Mouse (Mus musculus) hindbrain, postnatal 0 days (tissue): ENCODE data around the gene Nepro. TPM values are rescaled to one million over a fixed set of nuclear protein-coding genes. Genes with fewer than 3 reads are reported as not detected.

Experiments
- ATAC-seq: fragments of 200-750 bp; cut with Nextera tagmentation; 2 replicates; pipeline ENCODE4 v1.8.0; 2017; ENCODE audit warnings: mild to moderate bottlenecking, moderate TSS enrichment, moderate library complexity
- DNase-seq: peaks from one replicate; pipeline ENCODE4 v3.0.0-alpha.2; 2015; ENCODE audit warnings: low spot score
- H3K27ac ChIP-seq: fragments of 300-500 bp; sonication (generic); 2 replicates; pipeline ENCODE4 v1.5.1; 2014; ENCODE audit warnings: mild to moderate bottlenecking
- H3K27me3 ChIP-seq: fragments of 300-500 bp; sonication (generic); 2 replicates; pipeline ENCODE4 v1.6.1; 2014; ENCODE audit warnings: low read length, mixed read lengths; ENCODE audit not compliant: insufficient read depth
- H3K36me3 ChIP-seq: fragments of 300-500 bp; sonication (generic); 2 replicates; pipeline ENCODE4 v1.6.1; 2014; ENCODE audit warnings: low read length, mixed read lengths; ENCODE audit not compliant: insufficient read depth
- H3K4me1 ChIP-seq: fragments of 300-500 bp; sonication (generic); 2 replicates; pipeline ENCODE4 v1.6.1; 2014; ENCODE audit warnings: antibody characterized with exemption, low read length, mixed read lengths; ENCODE audit not compliant: insufficient read depth
- H3K4me2 ChIP-seq: fragments of 300-500 bp; sonication (generic); 2 replicates; pipeline ENCODE4 v1.6.1; 2014; ENCODE audit warnings: low read depth, mild to moderate bottlenecking, low read length, moderate library complexity, mixed read lengths
- H3K4me3 ChIP-seq: fragments of 300-500 bp; sonication (generic); 2 replicates; pipeline ENCODE4 v1.5.1; 2014; ENCODE audit warnings: low read length
- H3K9ac ChIP-seq: fragments of 300-500 bp; sonication (generic); replicated peaks from 2 replicates; pipeline ENCODE4 v1.6.1; 2014; ENCODE audit warnings: mild to moderate bottlenecking, low read length, moderate library complexity, mixed read lengths
- H3K9me3 ChIP-seq: fragments of 300-500 bp; sonication (generic); 2 replicates; pipeline ENCODE4 v1.6.1; 2016; ENCODE audit warnings: low read length, mixed read lengths
- CTCF ChIP-seq: IDR thresholded peaks from 2 replicates; pipeline ENCODE4 v1.5.1; 2016; ENCODE audit warnings: antibody characterized with exemption, control low read depth, low read depth
- WGBS: fragments of 180-500 bp; shearing (Covaris S2); extraction: QIAGEN DNeasy Blood & Tissue Kit; methylation state at CpG from one replicate; pipeline ENCODE4 v1.1.7; 2014; 5-methylcytosine and 5-hydroxymethylcytosine counted together
- polyA plus RNA-seq: library from polyadenylated mRNA; unstranded; fragments of >200 nt; fragmentation: Nextera tagmentation; extraction: Ambion mirVana; gene quantifications from 2 replicates; pipeline ENCODE4 v1.2.1, GENCODE M21; 2015
- total RNA-seq: library from RNA; depleted of rRNA; stranded (reverse); fragments of >200 nt; gene quantifications from 2 replicates; pipeline ENCODE4 v1.2.3, GENCODE M21; 2014

Gene Nepro
- total and polyA plus RNA-seq, 2 experiments from 2014 or later: 3.2 to 3.5 TPM

GRCm38 (mm10) chr16:44691561-44692141, 32.5 kb upstream of the Nepro start:
- Histone ChIP-seq H3K4me2 (peak overlapping the region; percentile 38; the same call in 1 of the 2 replicates), H3K27me3 (no peaks in the 10 kb centered on the region), H3K36me3 (no peaks in the 10 kb centered on the region), H3K9ac (no peak overlapping the region), H3K9me3 (no peaks in the 10 kb centered on the region), H3K27ac (no peak overlapping the region), H3K4me3 (no peak overlapping the region), H3K4me1 (0 out of 2 replicates have a peak, but pooled peaks cover 12% of the 10 kb centered on the region)
- DNase-seq (peak; percentile 58), ATAC-seq (no peak)
- TF ChIP-seq CTCF: no peak
- 36% methylated on average over 17 of the region's 17 CpGs for WGBS

GRCm38 (mm10) chr16:44692541-44692940, 31.6 kb upstream of the Nepro start:
- ATAC-seq: no peak
- Histone ChIP-seq H3K27me3 (no peaks in the 10 kb centered on the region), H3K4me1 (0 out of 2 replicates have a peak, but pooled peaks cover 5% of the 10 kb centered on the region), H3K27ac (no peak overlapping the region), H3K4me2 (no peak overlapping the region), H3K4me3 (no peak overlapping the region), H3K36me3 (no peaks in the 10 kb centered on the region), H3K9me3 (no peaks in the 10 kb centered on the region), H3K9ac (no peak overlapping the region)
- no peak for TF ChIP-seq CTCF
- WGBS: 93% methylated on average over 1 of the region's 1 CpGs
- DNase-seq: no peak

- H3K27ac ChIP-seq: no peak overlapping the region
- ATAC-seq: no peak
These were observed 30.4 kb upstream of the Nepro start for GRCm38 (mm10) chr16:44693695-44694094.

GRCm38 (mm10) chr16:44695214-44695858, 28.8 kb upstream of the Nepro start:
- Histone ChIP-seq H3K9me3 (no peaks in the 10 kb centered on the region), H3K9ac (no peak overlapping the region), H3K4me1 (no peaks in the 10 kb centered on the region), H3K27me3 (no peaks in the 10 kb centered on the region), H3K4me2 (no peak overlapping the region), H3K36me3 (no peaks in the 10 kb centered on the region), H3K27ac (no peak overlapping the region), H3K4me3 (no peak overlapping the region)
- ATAC-seq (no peak), DNase-seq (no peak)
- TF ChIP-seq CTCF: no peak
- WGBS: 77% methylated on average over 8 of the region's 8 CpGs

More at GRCm38 (mm10) chr16:44693695-44694094, 30.4 kb upstream of the Nepro start:
- H3K4me3 ChIP-seq: no peak overlapping the region
- no peaks in the 10 kb centered on the region for H3K9me3 ChIP-seq
- H3K9ac ChIP-seq: no peak overlapping the region
- H3K4me2 ChIP-seq: no peak overlapping the region
- 69% methylated on average over 6 of the region's 6 CpGs for WGBS
- H3K27me3 ChIP-seq: no peaks in the 10 kb centered on the region
- 0 out of 2 replicates have a peak, but pooled peaks cover under 1% of the 10 kb centered on the region for H3K4me1 ChIP-seq
- H3K36me3 ChIP-seq: no peaks in the 10 kb centered on the region
- no peak for DNase-seq
- TF ChIP-seq CTCF: no peak

GRCm38 (mm10) chr16:44695859-44696620, 28.1 kb upstream of the Nepro start:
- H3K27ac ChIP-seq: no peak overlapping the region
- no peak overlapping the region for H3K4me2 ChIP-seq
- DNase-seq (no peak), ATAC-seq (0 out of 2 replicates have a peak, but pooled peaks have one; percentile 43)
- no peak overlapping the region for H3K9ac ChIP-seq
- no peaks in the 10 kb centered on the region for H3K36me3 ChIP-seq
- H3K4me1 ChIP-seq: no peaks in the 10 kb centered on the region
- H3K4me3 ChIP-seq: no peak overlapping the region
- H3K27me3 ChIP-seq: no peaks in the 10 kb centered on the region
- no peak for TF ChIP-seq CTCF
- 43% methylated on average over 12 of the region's 12 CpGs for WGBS
- H3K9me3 ChIP-seq: no peaks in the 10 kb centered on the region

GRCm38 (mm10) chr16:44697473-44698205, 26.5 kb upstream of the Nepro start:
- Histone ChIP-seq H3K4me2 (no peak overlapping the region), H3K4me3 (no peak overlapping the region), H3K9ac (no peak overlapping the region), H3K36me3 (no peaks in the 10 kb centered on the region), H3K27ac (no peak overlapping the region), H3K4me1 (no peaks in the 10 kb centered on the region), H3K27me3 (no peaks in the 10 kb centered on the region), H3K9me3 (no peaks in the 10 kb centered on the region)
- 89% methylated on average over 5 of the region's 5 CpGs for WGBS
- DNase-seq: no peak
- no peak for TF ChIP-seq CTCF
- no peak for ATAC-seq
